Mouse (Mus musculus) small intestine, adult 2 months (tissue): ENCODE results near the gene Ccdc93. TPM values are rescaled to one million over a fixed set of nuclear protein-coding genes. Genes with fewer than 3 reads are reported as not detected.

Source experiments
- H3K27ac ChIP-seq: fragments of 200-500 bp; 2 replicates; pipeline ENCODE4 v1.5.1; 2012; ENCODE audit warnings: low read depth, low read length, control low read depth, inconsistent platforms; ENCODE audit not compliant: insufficient read depth
- H3K27me3 ChIP-seq: fragments of 200-500 bp; 2 replicates; pipeline ENCODE4 v1.6.1; 2012; ENCODE audit warnings: mild to moderate bottlenecking, moderate library complexity, low read length, inconsistent platforms; ENCODE audit not compliant: control insufficient read depth, insufficient read depth
- H3K36me3 ChIP-seq: fragments of 200-500 bp; 2 replicates; pipeline ENCODE4 v1.6.1; 2012; ENCODE audit warnings: mild to moderate bottlenecking, low read length, control low read depth, inconsistent platforms; ENCODE audit not compliant: control insufficient read depth, insufficient read depth
- H3K4me1 ChIP-seq: fragments of 200-500 bp; 2 replicates; pipeline ENCODE4 v1.6.1; 2012; ENCODE audit warnings: low read length, inconsistent platforms, mixed read lengths; ENCODE audit not compliant: control insufficient read depth, insufficient read depth, insufficient read length
- H3K4me3 ChIP-seq: fragments of 200-500 bp; 2 replicates; pipeline ENCODE4 v1.5.1; 2012; ENCODE audit warnings: low read depth, mild to moderate bottlenecking, control low read depth, inconsistent platforms, low read length, moderate library complexity
- CTCF ChIP-seq: fragments of 200-500 bp; IDR thresholded peaks from 2 replicates; pipeline ENCODE4 v1.5.1; 2012; ENCODE audit warnings: low read depth, mild to moderate bottlenecking, control low read depth, inconsistent platforms, low read length, moderate library complexity, mixed read lengths; ENCODE audit not compliant: insufficient replicate concordance, insufficient read length; ENCODE audit errors: extremely low read depth
- POLR2A ChIP-seq: fragments of 200-500 bp; IDR thresholded peaks from 2 replicates; pipeline ENCODE4 v1.6.1; 2012; ENCODE audit warnings: low read depth, mild to moderate bottlenecking, control low read depth, inconsistent platforms, low read length, moderate library complexity
- WGBS: fragments of 180-500 bp; shearing (Covaris S2); methylation state at CpG from one replicate; pipeline ENCODE4 v1.1.7; 2018; 5-methylcytosine and 5-hydroxymethylcytosine counted together
- polyA plus RNA-seq: library from polyadenylated mRNA; depleted of rRNA; stranded (reverse); fragments of >200 nt; gene quantifications from 2 replicates; pipeline ENCODE4 v1.2.3, GENCODE M21; 2012

Gene Ccdc93
- polyA plus RNA-seq, 1 experiment, result 5.4 TPM

DNA sequence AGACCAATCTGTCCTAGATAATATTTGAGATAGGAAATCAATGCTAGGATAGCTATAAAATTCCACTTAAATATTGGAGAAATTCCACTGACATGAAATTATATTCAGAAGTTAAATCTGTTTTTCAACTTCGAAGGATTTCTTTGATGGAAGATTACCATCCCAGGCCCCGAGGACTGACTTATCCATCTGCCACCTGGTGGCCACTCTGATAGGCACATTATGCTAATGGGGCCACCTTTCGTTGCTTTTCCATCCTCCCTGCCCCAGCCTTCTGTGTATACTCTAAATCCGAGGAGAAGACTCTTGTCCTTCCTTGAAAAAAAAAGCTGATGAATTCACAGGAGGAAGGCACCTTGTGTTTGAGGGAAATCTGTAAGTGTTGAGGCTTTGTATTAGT is 11.8 kb upstream of the Ccdc93 start:
- TF ChIP-seq POLR2A (no peak), CTCF (peak; percentile 63; the same call in 1 of the 2 replicates)
- WGBS, result 20% methylated on average over 4 of the region's 4 CpGs
- Histone ChIP-seq H3K4me3 (no peak overlapping the region), H3K36me3 (no peaks in the 10 kb centered on the region), H3K27me3 (no peaks in the 10 kb centered on the region), H3K4me1 (no peaks in the 10 kb centered on the region), H3K27ac (no peak overlapping the region)

DNA sequence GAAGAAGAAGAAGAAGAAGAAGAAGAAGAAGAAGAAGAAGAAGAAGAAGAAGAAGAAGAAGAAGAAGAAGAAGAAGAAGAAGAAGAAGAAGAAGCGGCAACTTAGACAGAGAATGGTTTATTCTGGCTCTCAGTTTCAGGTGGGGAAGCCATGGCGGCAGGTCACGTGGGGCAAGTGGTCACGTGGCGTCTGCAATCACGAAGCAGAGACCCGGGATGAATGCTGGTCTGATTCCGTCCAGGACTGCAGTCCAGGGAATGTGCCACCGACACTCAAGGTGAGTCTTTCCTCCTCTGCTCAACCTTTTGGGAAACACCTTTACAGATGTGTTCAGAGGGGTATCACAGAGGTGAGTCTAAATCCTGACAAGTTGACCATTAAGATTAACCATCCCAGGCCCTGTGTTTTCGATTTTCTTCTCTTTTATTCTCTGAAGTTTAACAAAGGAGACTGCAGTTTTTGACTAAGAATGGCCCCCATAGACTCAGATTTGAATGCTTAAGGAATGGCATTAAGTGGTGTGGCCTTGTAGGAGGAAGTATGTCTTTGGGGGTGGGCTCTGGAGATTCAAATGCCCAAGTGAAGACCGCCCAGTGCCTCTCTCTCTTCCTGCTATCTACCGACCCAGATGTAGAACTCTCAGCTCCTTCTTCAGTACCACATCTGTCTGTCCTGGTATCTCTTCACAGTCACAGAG is 11.1 kb upstream of the Ccdc93 start:
- Histone ChIP-seq H3K4me1 (no peaks in the 10 kb centered on the region), H3K4me3 (no peak overlapping the region), H3K36me3 (no peaks in the 10 kb centered on the region), H3K27ac (no peak overlapping the region), H3K27me3 (no peaks in the 10 kb centered on the region)
- 79% methylated on average over 12 of the region's 12 CpGs for WGBS
- no peak for TF ChIP-seq POLR2A
- TF ChIP-seq CTCF, result no peak

- Histone ChIP-seq H3K4me1 (peaks cover 2% of the 10 kb centered on the region; the same call in 1 of the 2 replicates), H3K4me3 (no peak overlapping the region), H3K27ac (no peak overlapping the region), H3K27me3 (no peaks in the 10 kb centered on the region), H3K36me3 (peaks cover 4% of the 10 kb centered on the region; the same call in 1 of the 2 replicates)
- WGBS, result 27% methylated on average over 6 of the region's 6 CpGs
- TF ChIP-seq CTCF (no peak), POLR2A (no peak)
Measured at GRCm38 (mm10) chr1:121430183-121430937, 489 bp upstream of the Ccdc93 start.

- Histone ChIP-seq H3K4me1 (peaks cover 2% of the 10 kb centered on the region; the same call in 1 of the 2 replicates), H3K27me3 (no peaks in the 10 kb centered on the region), H3K27ac (no peak overlapping the region), H3K4me3 (no peak overlapping the region), H3K36me3 (peaks cover 22% of the 10 kb centered on the region)
- 93% methylated on average over 7 of the region's 7 CpGs for whole genome bisulfite sequencing
- no peak for TF ChIP-seq CTCF
- no peak for TF ChIP-seq POLR2A
Measured at GRCm38 (mm10) chr1:121435981-121436380, 5.1 kb downstream of the Ccdc93 start.

DNA sequence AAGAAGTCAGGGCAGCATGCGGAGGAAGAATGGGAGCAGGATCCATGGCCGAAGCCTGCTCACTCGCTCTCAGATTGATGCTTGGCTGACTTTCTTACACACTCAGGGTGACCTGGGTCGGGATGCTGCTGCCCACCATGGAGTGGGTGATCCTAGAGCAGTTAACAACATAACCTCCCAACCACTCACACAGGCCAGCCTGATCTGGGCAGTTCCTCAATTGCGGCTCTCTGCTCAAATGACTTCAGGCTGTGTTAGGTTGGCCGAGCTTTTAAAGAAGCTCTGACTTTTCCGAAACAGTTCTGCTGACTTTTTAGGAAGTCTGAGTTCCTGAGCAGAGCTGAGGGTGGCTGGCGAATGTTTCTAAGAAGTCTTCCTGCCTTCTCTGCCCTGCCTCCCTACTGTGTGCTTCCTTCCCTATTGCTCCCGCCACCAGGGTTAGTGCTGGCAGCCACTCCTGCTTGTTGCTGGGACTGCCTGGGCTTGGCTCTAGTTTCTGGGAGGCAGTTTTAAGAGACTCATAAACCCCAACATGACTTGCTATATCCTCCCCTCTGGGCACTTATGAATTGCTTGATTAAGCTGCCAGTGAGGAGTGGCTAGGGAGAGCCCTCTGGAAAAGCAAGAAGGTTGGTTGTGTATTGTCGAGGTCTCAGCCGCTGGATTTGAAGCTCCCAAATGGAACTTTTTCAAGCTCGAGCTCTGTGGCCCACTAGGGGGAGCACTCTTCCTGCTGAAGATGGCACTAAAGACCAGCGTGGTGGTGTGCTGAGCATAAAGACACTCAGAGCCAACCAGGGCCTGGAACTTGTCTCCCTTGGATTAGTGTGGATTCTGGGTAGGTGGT is 9.9 kb downstream of the Ccdc93 start:
- Histone ChIP-seq H3K27me3 (no peaks in the 10 kb centered on the region), H3K36me3 (peaks cover 42% of the 10 kb centered on the region), H3K4me3 (no peak overlapping the region), H3K27ac (no peak overlapping the region), H3K4me1 (no peaks in the 10 kb centered on the region)
- TF ChIP-seq POLR2A, result no peak
- peak; percentile 88; the same call in 1 of the 2 replicates for TF ChIP-seq CTCF
- 67% methylated on average over 13 of the region's 13 CpGs for WGBS

DNA sequence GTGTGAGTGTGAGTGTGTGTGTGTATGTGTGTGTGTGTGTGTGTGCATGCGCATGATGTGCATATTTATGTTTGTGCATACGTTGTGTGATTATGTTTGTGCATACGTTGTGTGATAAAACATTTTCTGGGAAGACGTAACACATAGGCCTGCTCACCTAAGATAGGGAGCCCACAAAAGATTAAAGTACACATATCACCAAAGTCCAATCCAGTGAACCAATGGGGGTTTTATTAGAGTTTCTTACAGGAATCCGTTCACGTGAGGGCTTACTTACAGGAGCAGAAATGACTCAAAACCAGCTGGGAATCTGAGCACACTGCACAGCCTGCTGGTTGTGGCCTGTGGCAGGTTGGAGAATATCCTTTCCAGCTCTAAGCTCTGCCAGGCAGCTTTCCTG is 13.3 kb downstream of the Ccdc93 start:
- 88% methylated on average over 6 of the region's 6 CpGs for WGBS
- Histone ChIP-seq H3K36me3 (peaks cover 52% of the 10 kb centered on the region), H3K4me3 (no peak overlapping the region), H3K4me1 (no peaks in the 10 kb centered on the region), H3K27ac (no peak overlapping the region), H3K27me3 (no peaks in the 10 kb centered on the region)
- TF ChIP-seq POLR2A (no peak), CTCF (no peak)

GRCm38 (mm10) chr1:121447216-121447615 is 16.4 kb downstream of the Ccdc93 start:
- TF ChIP-seq CTCF, result no peak
- Histone ChIP-seq H3K36me3 (peaks cover 52% of the 10 kb centered on the region), H3K27me3 (no peaks in the 10 kb centered on the region), H3K27ac (no peak overlapping the region), H3K4me3 (no peak overlapping the region), H3K4me1 (no peaks in the 10 kb centered on the region)
- 94% methylated on average over 10 of the region's 10 CpGs for WGBS
